Mouse (Mus musculus) liver, embryonic 14.5 days (tissue): Measurements from ENCODE around the gene Gabarap. TPM values are rescaled to one million over a fixed set of nuclear protein-coding genes. Genes with fewer than 3 reads are reported as not detected.
"Not testable (repeated sequence)": the region's sequence is repeated elsewhere in the genome, so short reads cannot be mapped to it uniquely, and the experiment has no call there.

ENCODE experiments used
- ATAC-seq: fragments of 200-750 bp; cut with Nextera tagmentation; 2 replicates; pipeline ENCODE4 v1.8.0; 2017; ENCODE audit warnings: moderate number of reproducible peaks, mild to moderate bottlenecking, moderate library complexity; ENCODE audit not compliant: insufficient read depth
- DNase-seq, 3 experiments: peaks; one replicate each; pipeline ENCODE4 v3.0.0-alpha.2; 2012 to 2013; ENCODE audit warnings: low read depth in 3 of 3, low spot score in 3 of 3
- H3K27ac ChIP-seq: fragments of 300-500 bp; sonication (generic); 2 replicates; pipeline ENCODE4 v1.5.1; 2014; ENCODE audit warnings: moderate library complexity, mild to moderate bottlenecking, control low read depth, inconsistent platforms
- H3K27me3 ChIP-seq: fragments of 300-500 bp; sonication (generic); 2 replicates; pipeline ENCODE4 v1.6.1; 2014; ENCODE audit warnings: mild to moderate bottlenecking, low read length, moderate library complexity; ENCODE audit not compliant: control insufficient read depth, insufficient read depth
- H3K36me3 ChIP-seq: fragments of 300-500 bp; sonication (generic); replicated peaks from 2 replicates; pipeline ENCODE4 v1.6.1; 2014; ENCODE audit warnings: low read depth; ENCODE audit not compliant: control insufficient read depth, insufficient read depth
- H3K4me1 ChIP-seq, 2 experiments: fragments of 200-500 bp in 1 of 2; fragments of 300-500 bp in 1 of 2; sonication (generic) in 1 of 2; replicated peaks; 2 replicates each; pipeline ENCODE4 v1.6.1; 2012 to 2014; ENCODE audit warnings: antibody characterized with exemption in 1 of 2, inconsistent platforms in 1 of 2, low read length in 1 of 2; ENCODE audit not compliant: control insufficient read depth in 2 of 2, insufficient read depth in 2 of 2
- H3K4me2 ChIP-seq: fragments of 300-500 bp; sonication (generic); 2 replicates; pipeline ENCODE4 v1.6.1; 2014; ENCODE audit warnings: low read depth, mild to moderate bottlenecking, control low read depth, moderate library complexity
- H3K4me3 ChIP-seq, 2 experiments: fragments of 200-500 bp in 1 of 2; fragments of 300-500 bp in 1 of 2; sonication (generic) in 1 of 2; 2 replicates each; pipeline ENCODE4 v1.5.1; 2012 to 2014; ENCODE audit warnings: low read depth in 2 of 2, low read length in 2 of 2, mild to moderate bottlenecking in 2 of 2, control low read depth in 1 of 2, inconsistent platforms in 1 of 2, moderate library complexity in 1 of 2; ENCODE audit not compliant: insufficient read depth in 1 of 2
- H3K9ac ChIP-seq: fragments of 300-500 bp; sonication (generic); replicated peaks from 2 replicates; pipeline ENCODE4 v1.6.1; 2014; ENCODE audit warnings: mild to moderate bottlenecking, control low read depth, moderate library complexity
- H3K9me3 ChIP-seq: fragments of 300-500 bp; sonication (generic); 2 replicates; pipeline ENCODE4 v1.6.1; 2016; ENCODE audit warnings: low read length, mixed read lengths; ENCODE audit not compliant: control insufficient read depth
- CTCF ChIP-seq: IDR thresholded peaks from 2 replicates; pipeline ENCODE4 v1.5.1; 2016; ENCODE audit warnings: antibody characterized with exemption, low read depth, control low read depth
- EP300 ChIP-seq: IDR thresholded peaks from 2 replicates; pipeline ENCODE4 v1.6.1; 2016; ENCODE audit warnings: antibody characterized with exemption, low read depth
- WGBS: fragments of 180-500 bp; shearing (Covaris S2); extraction: QIAGEN DNeasy Blood & Tissue Kit; methylation state at CpG from one replicate; pipeline ENCODE4 v1.1.7; 2014; ENCODE audit not compliant: insufficient replicate concordance; 5-methylcytosine and 5-hydroxymethylcytosine counted together
- polyA plus RNA-seq, 2 experiments: library from polyadenylated mRNA; depleted of rRNA in 1 of 2; stranded (reverse) in 1 of 2; unstranded in 1 of 2; fragments of >200 nt; fragmentation: Nextera tagmentation in 1 of 2; extraction: Ambion mirVana in 1 of 2; gene quantifications; 2 replicates each; pipeline versions ENCODE4 v1.2.1 to v1.2.3; 2012 to 2014

Gabarap gene
- polyA plus RNA-seq, 2 experiments, result 134 to 300 TPM

GRCm38 (mm10) chr11:69955618-69956017, 35.3 kb upstream of the Gabarap start:
- not testable (repeated sequence) for H3K9ac ChIP-seq, H3K9me3 ChIP-seq, H3K36me3 ChIP-seq, H3K4me1 ChIP-seq, H3K4me3 ChIP-seq, H3K4me2 ChIP-seq, DNase-seq, H3K27me3 ChIP-seq, ATAC-seq, H3K27ac ChIP-seq
- TF ChIP-seq CTCF, result 0 out of 2 replicates have a peak, but pooled peaks have one; percentile 10
- WGBS, result 73% methylated on average over 4 of the region's 4 CpGs

GRCm38 (mm10) chr11:69956218-69956617, 34.7 kb upstream of the Gabarap start:
- Histone ChIP-seq H3K4me3 (no peak overlapping the region), H3K9me3 (no peaks in the 10 kb centered on the region), H3K4me1 (no peaks in the 10 kb centered on the region), H3K36me3 (no peaks in the 10 kb centered on the region), H3K9ac (no peak overlapping the region), H3K4me2 (no peak overlapping the region), H3K27me3 (peaks cover 7% of the 10 kb centered on the region), H3K27ac (no peak overlapping the region)
- DNase-seq (no peak), ATAC-seq (no peak)
- WGBS, result 61% methylated on average over 1 of the region's 1 CpGs
- no peak for TF ChIP-seq EP300
- peak; percentile 46; the same call in 1 of the 2 replicates for TF ChIP-seq CTCF

- H3K27me3 ChIP-seq, result peaks cover 45% of the 10 kb centered on the region
- DNase-seq (no peak), ATAC-seq (no peak)
- H3K36me3 ChIP-seq, result no peaks in the 10 kb centered on the region
- TF ChIP-seq EP300, result no peak
- TF ChIP-seq CTCF, result peak; percentile 70
- no peak overlapping the region for H3K9ac ChIP-seq
- 44% methylated on average over 5 of the region's 5 CpGs for WGBS
- H3K27ac ChIP-seq, result no peak overlapping the region
- H3K4me2 ChIP-seq, result no peak overlapping the region
- H3K9me3 ChIP-seq, result no peaks in the 10 kb centered on the region
- H3K4me3 ChIP-seq, result no peak overlapping the region
- no peaks in the 10 kb centered on the region for H3K4me1 ChIP-seq
These were observed 30.3 kb upstream of the Gabarap start for GRCm38 (mm10) chr11:69960616-69961015.

GRCm38 (mm10) chr11:69961841-69962240, 29.1 kb upstream of the Gabarap start:
- Histone ChIP-seq H3K36me3 (no peaks in the 10 kb centered on the region), H3K4me1 (peaks cover 6% of the 10 kb centered on the region in 2 experiments; a peak in 2 of 4 replicates), H3K27me3 (peaks cover 57% of the 10 kb centered on the region), H3K4me3 (no peak overlapping the region), H3K9me3 (no peaks in the 10 kb centered on the region), H3K4me2 (no peak overlapping the region), H3K27ac (no peak overlapping the region), H3K9ac (no peak overlapping the region)
- DNase-seq, result no peak
- TF ChIP-seq EP300, result no peak
- no peak for TF ChIP-seq CTCF
- ATAC-seq, result no peak
- WGBS, result 9% methylated on average over 5 of the region's 5 CpGs

GRCm38 (mm10) chr11:69964650-69965270, 26.2 kb upstream of the Gabarap start, which contains the start of gene Cldn7:
Gene Cldn7, plus strand, starts transcription at chr11:69964779.
- TF ChIP-seq CTCF (no peak), EP300 (no peak)
- Histone ChIP-seq H3K4me2 (peak within 1 kb of the TSS; percentile 35), H3K4me3 (peak within 1 kb of the TSS in 1 of 2 experiments; percentile 35; a peak in 1 of 4 replicates), H3K36me3 (no peaks in the 10 kb centered on the region; the same call in 1 of the 2 replicates), H3K9ac (no peak within 1 kb of the TSS), H3K27me3 (peaks cover 59% of the 10 kb centered on the region), H3K27ac (no peak within 1 kb of the TSS), H3K4me1 (peaks cover 6 to 8% of the 10 kb centered on the region in 2 experiments; a peak in 2 of 4 replicates), H3K9me3 (no peaks in the 10 kb centered on the region)
- WGBS, result 13% methylated on average over 24 of the region's 24 CpGs
- ATAC-seq (no peak), DNase-seq (no peak)
